Mouse (Mus musculus): ENCODE data around the gene Nle1. TPM values are rescaled to one million over a fixed set of nuclear protein-coding genes. Genes with fewer than 3 reads are reported as not detected.

Gene Nle1
- total RNA-seq, 2 experiments from 2014 or later: 2.6 to 4.7 TPM

DNA sequence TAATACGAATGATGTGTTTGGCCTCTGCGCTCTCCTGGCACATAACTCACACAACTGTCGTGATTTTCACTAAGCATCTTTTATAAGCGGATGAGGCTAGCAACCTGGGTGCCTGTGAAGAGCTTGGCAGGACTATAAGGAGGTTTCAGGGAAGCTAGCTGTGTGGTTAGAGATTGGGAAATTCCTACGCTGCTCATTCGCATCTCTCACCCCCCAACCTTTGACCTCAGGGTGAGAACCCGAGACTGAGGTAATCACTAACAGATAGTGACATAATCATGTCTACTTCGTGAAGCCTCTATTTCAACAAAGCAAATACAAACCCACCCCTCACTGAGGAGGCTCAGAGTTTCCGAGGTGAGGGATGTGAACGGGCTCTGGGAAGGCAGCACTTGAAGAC is 12.6 kb upstream of the Nle1 start:
- ATAC-seq (ENCODE audit: poor library complexity, severe bottlenecking): no peak

DNA sequence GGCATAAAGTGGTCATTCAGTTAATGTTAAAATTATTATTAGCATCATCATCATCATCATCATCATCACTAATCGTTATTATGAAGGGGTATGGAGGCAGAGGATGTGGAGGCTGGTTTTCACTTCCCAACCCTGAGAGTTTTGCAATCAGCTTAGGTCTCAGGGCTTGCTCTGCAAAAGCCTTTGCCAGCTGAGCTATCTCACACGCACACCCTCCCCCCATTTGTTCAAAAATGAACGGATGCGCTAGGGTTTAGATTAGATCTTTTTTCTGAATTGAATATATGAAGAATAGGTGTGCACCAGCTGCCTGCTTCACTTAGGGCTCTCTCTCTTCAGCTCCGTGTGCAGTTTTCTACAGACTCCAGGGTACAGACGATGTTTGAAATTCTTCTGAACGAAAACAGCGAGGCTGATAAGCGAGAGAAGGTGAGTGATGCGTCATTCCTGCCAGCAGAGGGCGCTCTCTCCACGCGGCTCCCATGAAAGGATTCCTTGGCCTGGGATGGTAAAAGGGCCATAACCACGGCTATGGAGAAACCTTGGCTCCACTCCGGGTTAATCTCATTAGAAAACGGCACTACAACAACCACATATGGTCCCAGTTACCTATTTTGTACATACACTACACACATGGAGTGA is 6.6 kb upstream of the Nle1 start:
- peak; percentile 95 for ATAC-seq (ENCODE audit: poor library complexity, severe bottlenecking)

DNA sequence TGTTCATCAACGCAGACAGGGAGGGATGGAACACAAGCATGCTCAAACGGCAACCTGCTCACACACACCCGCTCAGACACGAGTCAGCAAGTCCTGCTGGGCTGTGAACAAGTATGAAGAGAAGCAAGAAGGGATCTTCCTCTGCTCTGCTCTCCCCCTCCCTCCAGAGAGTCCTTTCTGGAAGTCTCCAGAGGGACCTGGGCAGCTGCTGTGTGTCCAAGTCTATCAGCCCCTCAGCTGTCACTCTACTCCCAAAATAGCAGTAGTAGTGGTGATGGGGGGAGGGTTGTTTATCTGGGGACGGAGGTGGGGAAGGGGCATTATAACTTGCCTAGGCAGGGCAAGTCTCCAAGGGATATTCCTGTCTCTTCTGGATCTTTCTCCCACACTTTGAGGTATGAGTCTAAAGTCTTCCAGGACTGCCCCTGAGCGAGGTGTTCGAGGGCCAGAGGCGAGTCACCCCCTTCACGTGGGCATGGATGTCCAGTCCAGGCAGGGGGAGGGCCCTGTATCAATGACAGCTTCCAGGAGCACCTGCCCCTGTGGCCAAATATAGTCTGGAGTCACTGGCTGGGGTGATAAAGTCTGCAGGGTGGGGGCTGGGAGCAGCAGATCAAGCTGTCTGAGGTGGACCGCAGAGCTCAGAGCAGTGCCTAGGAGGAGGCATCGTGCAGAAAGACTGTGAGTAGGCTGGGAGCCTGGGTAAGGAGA is 2.6 kb upstream of the Nle1 start:
- ATAC-seq (ENCODE audit: poor library complexity, severe bottlenecking): no peak

DNA sequence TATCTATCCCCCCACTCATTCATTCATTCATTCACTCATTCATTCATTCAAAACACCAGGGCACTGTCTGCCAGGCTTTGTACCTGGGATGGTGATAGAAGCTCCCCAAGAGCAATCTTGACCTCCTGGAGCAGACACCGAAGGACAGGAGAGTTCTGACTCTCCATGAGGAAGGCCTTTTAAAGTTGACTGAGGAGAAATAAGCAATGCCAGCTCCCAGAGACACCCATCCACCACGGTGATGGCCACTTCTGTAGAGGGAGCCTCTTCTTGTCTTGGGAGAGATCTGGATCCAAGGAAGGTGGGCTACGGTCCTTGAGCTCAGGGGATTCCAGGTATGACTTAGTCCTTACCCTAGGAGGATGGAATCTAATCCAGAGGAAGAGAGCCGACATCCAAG is 2.0 kb upstream of the Nle1 start, which contains the start of gene Unc45b:
Gene Unc45b, plus strand, starts transcription at position 301 of the 400 bp plus-strand sequence.
- ATAC-seq (ENCODE audit: poor library complexity, severe bottlenecking): no peak

DNA sequence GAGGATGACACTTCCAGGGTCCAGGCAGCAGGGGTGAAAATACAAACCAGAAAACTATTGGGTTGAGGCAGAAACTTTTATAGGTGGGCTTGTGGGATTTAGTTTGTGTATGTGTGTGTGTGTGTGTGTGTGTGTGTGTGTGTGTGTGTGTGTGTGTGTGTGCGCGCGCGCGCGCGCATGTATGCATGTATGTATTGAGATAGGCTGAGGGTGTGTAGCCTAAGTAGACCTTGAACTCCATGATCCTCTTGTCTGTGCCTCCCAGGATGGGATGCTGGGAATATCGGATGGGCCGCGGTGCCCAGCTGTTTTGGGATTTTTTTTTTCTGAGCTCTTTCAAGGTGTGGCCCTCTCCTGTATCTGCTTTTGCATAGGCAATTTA is 388 bp upstream of the Nle1 start:
- no peak for ATAC-seq (ENCODE audit: poor library complexity, severe bottlenecking)

DNA sequence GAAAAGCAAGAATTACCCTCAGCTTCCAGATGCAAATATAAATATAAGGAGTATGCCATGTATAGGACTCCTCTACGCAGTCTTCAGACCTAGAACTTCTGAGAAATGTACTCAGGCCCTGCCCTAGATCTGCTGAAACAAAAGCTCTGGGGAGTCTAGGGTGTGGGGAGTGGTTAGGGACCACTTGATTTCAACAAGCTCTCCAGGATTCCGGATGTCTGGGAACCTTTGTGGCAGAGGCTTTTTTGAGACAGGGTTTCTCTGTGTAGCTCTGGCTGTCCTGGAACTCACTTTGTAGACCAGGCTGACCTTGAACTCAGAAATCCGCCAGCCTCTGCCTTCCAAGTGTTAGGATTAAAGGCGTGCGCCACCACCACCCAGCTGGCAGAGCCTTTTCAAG is 2.4 kb downstream of the Nle1 start:
- no peak for ATAC-seq (ENCODE audit: poor library complexity, severe bottlenecking)

- ATAC-seq (ENCODE audit: poor library complexity, severe bottlenecking): no peak
These were observed 3.3 kb downstream of the Nle1 start for GRCm38 (mm10) chr11:82904952-82905351.

GRCm38 (mm10) chr11:82901606-82902310 is 6.5 kb downstream of the Nle1 start:
- no peak for ATAC-seq (ENCODE audit: poor library complexity, severe bottlenecking)

- peak; percentile 38; the same call in 1 of the 2 replicates for ATAC-seq (ENCODE audit: poor library complexity, severe bottlenecking)
These were observed 8.5 kb downstream of the Nle1 start for GRCm38 (mm10) chr11:82899720-82900119.

- ATAC-seq (ENCODE audit: poor library complexity, severe bottlenecking): no peak
These were observed 10.7 kb downstream of the Nle1 start for GRCm38 (mm10) chr11:82897478-82897877.

DNA sequence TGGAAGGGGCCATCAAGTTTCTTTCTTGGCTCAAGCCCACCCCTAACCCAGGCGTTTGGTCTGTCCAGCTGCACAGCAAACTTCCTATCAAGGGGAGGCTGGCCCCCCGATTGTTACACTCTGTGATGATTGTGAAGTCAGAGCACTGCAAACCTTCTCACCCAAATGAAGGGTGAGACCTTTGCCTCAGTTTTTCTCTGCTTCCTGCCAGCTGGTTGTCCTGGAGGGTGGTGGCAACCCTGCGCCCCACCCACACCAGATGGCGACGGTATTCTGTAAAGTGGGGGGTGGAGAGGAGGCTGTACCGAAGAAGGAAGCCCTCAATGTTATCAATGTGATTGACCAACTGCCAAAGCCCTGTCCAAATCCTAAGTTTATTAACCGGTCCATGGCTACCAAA is 16.3 kb downstream of the Nle1 start, which contains the start of gene Fndc8:
Gene Fndc8, plus strand, starts transcription at position 189 of the 400 bp plus-strand sequence.
- ATAC-seq (ENCODE audit: poor library complexity, severe bottlenecking): no peak

DNA sequence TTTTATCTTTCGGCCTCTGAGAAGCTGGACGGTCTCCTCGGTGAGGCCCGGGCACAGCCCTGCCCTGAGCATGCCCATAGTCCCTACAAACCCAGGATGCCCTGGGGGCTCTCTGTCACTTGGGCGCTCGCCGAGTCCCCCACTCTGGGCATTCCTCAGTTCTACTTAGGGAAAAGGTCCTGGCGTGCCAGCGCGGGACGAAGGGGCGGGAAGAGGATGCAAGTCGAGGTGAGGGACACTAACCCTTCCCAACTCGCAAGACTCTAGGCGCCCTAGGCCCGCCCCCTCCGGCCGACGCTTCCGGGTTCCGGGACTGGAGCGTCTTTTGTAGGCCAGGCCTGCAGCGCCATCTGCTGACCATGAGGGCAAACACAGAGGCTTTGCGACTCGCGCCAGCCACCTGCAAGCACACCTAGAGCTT is 17.9 kb downstream of the Nle1 start, which contains the start of gene Rad51d:
Gene Rad51d, minus strand, starts transcription at position 273 of the 421 bp plus-strand sequence.
- peak; percentile 98 for ATAC-seq (ENCODE audit: poor library complexity, severe bottlenecking)

GRCm38 (mm10) chr11:82889524-82890341 is 18.5 kb downstream of the Nle1 start:
- ATAC-seq (ENCODE audit: poor library complexity, severe bottlenecking): peak; percentile 43

- ATAC-seq (ENCODE audit: poor library complexity, severe bottlenecking): no peak
These were observed 19.7 kb downstream of the Nle1 start for GRCm38 (mm10) chr11:82888491-82888946.

- no peak for ATAC-seq (ENCODE audit: poor library complexity, severe bottlenecking)
These were observed 21.7 kb downstream of the Nle1 start for GRCm38 (mm10) chr11:82886559-82886958.

GRCm38 (mm10) chr11:82883180-82883579 is 25.0 kb downstream of the Nle1 start:
- ATAC-seq (ENCODE audit: poor library complexity, severe bottlenecking): no peak

- no peak for ATAC-seq (ENCODE audit: poor library complexity, severe bottlenecking)
These were observed 30.4 kb downstream of the Nle1 start for GRCm38 (mm10) chr11:82877726-82878344.

GRCm38 (mm10) chr11:82875631-82876030 is 32.6 kb downstream of the Nle1 start:
- no peak for ATAC-seq (ENCODE audit: poor library complexity, severe bottlenecking)

- no peak for ATAC-seq (ENCODE audit: poor library complexity, severe bottlenecking)
These were observed 33.3 kb downstream of the Nle1 start for GRCm38 (mm10) chr11:82874924-82875323.

DNA sequence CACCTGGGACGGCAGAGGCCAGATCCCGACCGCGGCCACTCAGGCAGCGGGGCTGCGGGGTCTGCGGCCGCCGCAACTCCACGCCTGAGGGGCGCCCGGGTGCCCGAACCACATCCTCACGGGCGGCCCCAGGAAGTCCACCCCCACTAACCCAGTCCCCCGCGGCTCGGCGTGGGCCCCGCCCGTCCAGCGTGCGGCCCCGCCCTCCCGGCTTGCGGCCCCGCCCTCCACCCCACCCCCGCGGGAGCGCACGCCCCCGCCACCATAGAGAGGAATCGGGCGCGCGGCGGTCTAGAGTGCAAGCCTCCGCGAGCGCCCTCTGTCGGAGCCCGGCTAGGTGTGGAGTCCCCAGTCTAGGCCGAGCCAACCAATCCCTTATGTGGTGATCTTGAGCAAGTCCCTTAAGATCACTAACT is 37.2 kb downstream of the Nle1 start, which contains the start of gene Rffl:
Gene Rffl, minus strand, starts transcription at position 180 of the 416 bp plus-strand sequence.
- ATAC-seq (ENCODE audit: poor library complexity, severe bottlenecking): peak; percentile 79
